Mouse (Mus musculus) embryonic facial prominence, embryonic 14.5 days (tissue): ENCODE measurements around the gene Mtf2. TPM values are rescaled to one million over a fixed set of nuclear protein-coding genes. Genes with fewer than 3 reads are reported as not detected.
A peak's percentile ranks its signal among the peaks of the same experiment; 100 is the strongest.

Source experiments
- ATAC-seq: fragments of 200-750 bp; cut with Nextera tagmentation; 2 replicates; pipeline ENCODE4 v1.8.0; 2017; ENCODE audit warnings: low read depth, moderate number of reproducible peaks, moderate TSS enrichment
- DNase-seq: peaks from one replicate; pipeline ENCODE4 v3.0.0-alpha.2; 2015; ENCODE audit warnings: low spot score
- H3K27ac ChIP-seq: fragments of 300-500 bp; sonication (generic); replicated peaks from 2 replicates; pipeline ENCODE4 v1.5.1; 2014; ENCODE audit warnings: low read depth, mild to moderate bottlenecking, low read length, moderate library complexity
- H3K27me3 ChIP-seq: fragments of 300-500 bp; sonication (generic); replicated peaks from 2 replicates; pipeline ENCODE4 v1.6.1; 2014; ENCODE audit warnings: low read length; ENCODE audit not compliant: control insufficient read depth, insufficient read depth
- H3K36me3 ChIP-seq: fragments of 300-500 bp; sonication (generic); 2 replicates; pipeline ENCODE4 v1.6.1; 2014; ENCODE audit warnings: low read length, mixed read lengths; ENCODE audit not compliant: control insufficient read depth, insufficient read depth
- H3K4me1 ChIP-seq: fragments of 300-500 bp; sonication (generic); 2 replicates; pipeline ENCODE4 v1.6.1; 2014; ENCODE audit warnings: antibody characterized with exemption, low read length; ENCODE audit not compliant: control insufficient read depth, insufficient read depth
- H3K4me2 ChIP-seq: fragments of 300-500 bp; sonication (generic); 2 replicates; pipeline ENCODE4 v1.6.1; 2014; ENCODE audit warnings: low read depth, mild to moderate bottlenecking, low read length, moderate library complexity, mixed read lengths
- H3K4me3 ChIP-seq: fragments of 300-500 bp; sonication (generic); 2 replicates; pipeline ENCODE4 v1.5.1; 2014; ENCODE audit warnings: low read depth, mild to moderate bottlenecking, low read length
- H3K9ac ChIP-seq: fragments of 300-500 bp; sonication (generic); 2 replicates; pipeline ENCODE4 v1.6.1; 2014; ENCODE audit warnings: low read depth, mild to moderate bottlenecking, low read length, moderate library complexity, mixed read lengths
- H3K9me3 ChIP-seq: fragments of 300-500 bp; sonication (generic); 2 replicates; pipeline ENCODE4 v1.6.1; 2016; ENCODE audit warnings: low read length; ENCODE audit not compliant: control insufficient read depth
- WGBS: fragments of 180-500 bp; shearing (Covaris S2); extraction: QIAGEN DNeasy Blood & Tissue Kit; methylation state at CpG from one replicate; pipeline ENCODE4 v1.1.7; 2014; 5-methylcytosine and 5-hydroxymethylcytosine counted together
- polyA plus RNA-seq: library from polyadenylated mRNA; unstranded; fragments of >200 nt; fragmentation: Nextera tagmentation; extraction: Ambion mirVana; gene quantifications from 2 replicates; pipeline ENCODE4 v1.2.1, GENCODE M21; 2014

The Mtf2 gene
- polyA plus RNA-seq, 1 experiment from 2014 or later: 84.3 TPM

- Histone ChIP-seq H3K4me2 (no peak overlapping the region), H3K27me3 (no peaks in the 10 kb centered on the region), H3K27ac (no peak overlapping the region), H3K4me3 (no peak overlapping the region), H3K4me1 (no peaks in the 10 kb centered on the region), H3K9me3 (no peaks in the 10 kb centered on the region), H3K9ac (no peak overlapping the region), H3K36me3 (peaks cover 73% of the 10 kb centered on the region)
- ATAC-seq (no peak), DNase-seq (no peak)
Measured at GRCm38 (mm10) chr5:108100196-108100595, 34.7 kb downstream of the Mtf2 start.

- peaks cover 62% of the 10 kb centered on the region for H3K36me3 ChIP-seq
- H3K27me3 ChIP-seq: no peaks in the 10 kb centered on the region
- H3K27ac ChIP-seq: no peak overlapping the region
- no peak overlapping the region for H3K4me2 ChIP-seq
- WGBS: 83% methylated on average over 5 of the region's 5 CpGs
- no peaks in the 10 kb centered on the region for H3K9me3 ChIP-seq
- no peak overlapping the region for H3K4me3 ChIP-seq
- DNase-seq (no peak), ATAC-seq (no peak)
- H3K4me1 ChIP-seq: no peaks in the 10 kb centered on the region
- no peak overlapping the region for H3K9ac ChIP-seq
Measured at GRCm38 (mm10) chr5:108104306-108104705, 38.8 kb downstream of the Mtf2 start.

- Histone ChIP-seq H3K4me2 (no peak overlapping the region), H3K9me3 (no peaks in the 10 kb centered on the region), H3K4me3 (no peak overlapping the region), H3K27ac (no peak overlapping the region), H3K27me3 (no peaks in the 10 kb centered on the region), H3K36me3 (peaks cover 33% of the 10 kb centered on the region), H3K4me1 (no peaks in the 10 kb centered on the region), H3K9ac (no peak overlapping the region)
- no peak for DNase-seq
- 92% methylated on average over 7 of the region's 7 CpGs for WGBS
- ATAC-seq: no peak
Measured at GRCm38 (mm10) chr5:108109346-108109745, 43.9 kb downstream of the Mtf2 start.

- WGBS: 96% methylated on average over 4 of the region's 4 CpGs
- Histone ChIP-seq H3K4me1 (no peaks in the 10 kb centered on the region), H3K4me2 (no peak overlapping the region), H3K27ac (no peak overlapping the region), H3K36me3 (no peaks in the 10 kb centered on the region), H3K27me3 (no peaks in the 10 kb centered on the region), H3K9ac (no peak overlapping the region), H3K9me3 (no peaks in the 10 kb centered on the region), H3K4me3 (no peak overlapping the region)
- ATAC-seq (no peak), DNase-seq (no peak)
Measured at GRCm38 (mm10) chr5:108117693-108118092, 52.2 kb downstream of the Mtf2 start.

- DNase-seq (no peak), ATAC-seq (no peak)
- Histone ChIP-seq H3K27ac (no peak overlapping the region), H3K4me1 (no peaks in the 10 kb centered on the region), H3K36me3 (peaks cover 5% of the 10 kb centered on the region; the same call in 1 of the 2 replicates), H3K4me2 (no peak overlapping the region), H3K27me3 (no peaks in the 10 kb centered on the region), H3K9ac (no peak overlapping the region), H3K9me3 (no peaks in the 10 kb centered on the region), H3K4me3 (no peak overlapping the region)
- WGBS: 78% methylated on average over 9 of the region's 9 CpGs
Measured at GRCm38 (mm10) chr5:108120221-108120900, 54.9 kb downstream of the Mtf2 start.

GRCm38 (mm10) chr5:108131849-108132440 is 66.5 kb downstream of the Mtf2 start:
- Histone ChIP-seq H3K4me1 (peaks cover 4% of the 10 kb centered on the region; the same call in 1 of the 2 replicates), H3K9ac (peak overlapping the region; percentile 80), H3K27ac (peak overlapping the region; percentile 91), H3K27me3 (no peaks in the 10 kb centered on the region), H3K4me2 (peak overlapping the region; percentile 65), H3K9me3 (no peaks in the 10 kb centered on the region), H3K36me3 (peaks cover 18% of the 10 kb centered on the region), H3K4me3 (peak overlapping the region; percentile 69)
- WGBS: under 1% methylated on average over 29 of the region's 32 CpGs
- ATAC-seq (peak; percentile 17), DNase-seq (peak; percentile 54)

- peak within 1 kb of the TSS; percentile 65 for H3K4me2 ChIP-seq
- H3K4me1 ChIP-seq: peaks cover 4% of the 10 kb centered on the region; the same call in 1 of the 2 replicates
- under 1% methylated on average over 37 of the region's 65 CpGs for WGBS
- peak within 1 kb of the TSS; percentile 69 for H3K4me3 ChIP-seq
- no peaks in the 10 kb centered on the region for H3K27me3 ChIP-seq
- peak within 1 kb of the TSS; percentile 91 for H3K27ac ChIP-seq
- peaks cover 17% of the 10 kb centered on the region for H3K36me3 ChIP-seq
- no peaks in the 10 kb centered on the region for H3K9me3 ChIP-seq
- DNase-seq (peak; percentile 99), ATAC-seq (peak; percentile 99)
- peak within 1 kb of the TSS; percentile 80 for H3K9ac ChIP-seq
Measured at GRCm38 (mm10) chr5:108132441-108133243, 67.2 kb downstream of the Mtf2 start, which contains the start of the genes Tmed5 and Ccdc18. Gene Tmed5 (minus strand): TSS chr5:108132620. Gene Ccdc18 (plus strand): TSS chr5:108132875.

GRCm38 (mm10) chr5:108152592-108152991 is 87.1 kb downstream of the Mtf2 start:
- Histone ChIP-seq H3K4me1 (no peaks in the 10 kb centered on the region), H3K36me3 (no peaks in the 10 kb centered on the region), H3K4me3 (no peak overlapping the region), H3K4me2 (no peak overlapping the region), H3K9me3 (no peaks in the 10 kb centered on the region), H3K27me3 (no peaks in the 10 kb centered on the region), H3K27ac (no peak overlapping the region), H3K9ac (no peak overlapping the region)
- no peak for ATAC-seq
- no peak for DNase-seq
- 86% methylated on average over 1 of the region's 1 CpGs for WGBS
